Mouse (Mus musculus) kidney, embryonic 15.5 days (tissue): ENCODE measurements around the gene Catip. TPM values are rescaled to one million over a fixed set of nuclear protein-coding genes. Genes with fewer than 3 reads are reported as not detected.
"Not testable (repeated sequence)": the region's sequence is repeated elsewhere in the genome, so short reads cannot be mapped to it uniquely, and the experiment has no call there.

Experiments
- ATAC-seq: fragments of 200-750 bp; cut with Nextera tagmentation; replicated peaks from 2 replicates; pipeline ENCODE4 v1.8.0; 2017; ENCODE audit warnings: moderate TSS enrichment; ENCODE audit not compliant: low FRiP score
- H3K27ac ChIP-seq: fragments of 300-500 bp; sonication (generic); 2 replicates; pipeline ENCODE4 v1.5.1; 2015; ENCODE audit warnings: mild to moderate bottlenecking, inconsistent platforms
- H3K27me3 ChIP-seq: fragments of 300-500 bp; sonication (generic); 2 replicates; pipeline ENCODE4 v1.6.1; 2015; ENCODE audit warnings: inconsistent platforms
- H3K36me3 ChIP-seq: fragments of 300-500 bp; sonication (generic); 2 replicates; pipeline ENCODE4 v1.6.1; 2015; ENCODE audit warnings: inconsistent platforms
- H3K4me1 ChIP-seq: fragments of 300-500 bp; sonication (generic); 2 replicates; pipeline ENCODE4 v1.6.1; 2015; ENCODE audit warnings: inconsistent platforms
- H3K4me2 ChIP-seq: fragments of 300-500 bp; sonication (generic); 2 replicates; pipeline ENCODE4 v1.6.1; 2015; ENCODE audit warnings: moderate library complexity, mild to moderate bottlenecking, inconsistent platforms
- H3K4me3 ChIP-seq: fragments of 300-500 bp; sonication (generic); replicated peaks from 2 replicates; pipeline ENCODE4 v1.5.1; 2015; ENCODE audit warnings: mild to moderate bottlenecking, inconsistent platforms
- H3K9ac ChIP-seq: fragments of 300-500 bp; sonication (generic); 2 replicates; pipeline ENCODE4 v1.6.1; 2015; ENCODE audit warnings: mild to moderate bottlenecking, inconsistent platforms
- H3K9me3 ChIP-seq: fragments of 300-500 bp; sonication (generic); replicated peaks from 2 replicates; pipeline ENCODE4 v1.6.1; 2016; ENCODE audit warnings: inconsistent platforms
- WGBS: fragments of 180-500 bp; shearing (Covaris S2); methylation state at CpG from one replicate; pipeline ENCODE4 v1.1.7; 2015; ENCODE audit warnings: mixed read lengths; 5-methylcytosine and 5-hydroxymethylcytosine counted together
- polyA plus RNA-seq: library from polyadenylated mRNA; unstranded; fragments of >200 nt; fragmentation: Nextera tagmentation; extraction: Ambion mirVana; gene quantifications from 2 replicates; pipeline ENCODE4 v1.2.1, GENCODE M21; 2015

The Catip gene
- 0.67 and 0.82 TPM in 2 replicates for polyA plus RNA-seq

DNA sequence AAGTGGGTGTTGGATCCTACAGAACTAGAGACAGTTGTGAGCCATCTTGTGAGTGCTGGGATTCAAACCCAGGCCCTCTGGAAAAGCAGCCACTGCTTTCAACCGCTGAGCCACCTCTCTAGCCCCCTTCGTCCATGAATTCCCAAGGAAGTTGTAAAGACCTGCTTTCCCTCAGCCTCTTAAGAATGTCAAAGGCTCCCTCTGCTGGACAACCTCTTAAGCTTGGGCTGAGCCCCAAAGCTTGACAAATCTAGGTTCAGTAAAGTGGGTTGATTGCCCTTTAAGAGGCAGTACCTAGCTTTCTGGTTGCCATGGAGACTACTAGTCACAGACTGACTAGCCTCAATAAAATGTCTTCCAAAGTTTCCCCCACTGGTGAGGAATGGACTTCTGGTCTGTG, at the start of gene Catip:
TSS of gene Catip (plus strand) at position 297 of the 400 bp plus-strand sequence.
- Histone ChIP-seq H3K27ac (no peak within 1 kb of the TSS), H3K4me3 (no peak within 1 kb of the TSS), H3K9ac (no peak within 1 kb of the TSS), H3K9me3 (no peaks in the 10 kb centered on the region), H3K4me2 (peak within 1 kb of the TSS; percentile 21; the same call in 1 of the 2 replicates), H3K4me1 (peaks cover 16% of the 10 kb centered on the region), H3K36me3 (no peaks in the 10 kb centered on the region), H3K27me3 (no peaks in the 10 kb centered on the region)
- 0% methylated on average over 2 of the region's 2 CpGs for WGBS
- ATAC-seq: peak; percentile 65

DNA sequence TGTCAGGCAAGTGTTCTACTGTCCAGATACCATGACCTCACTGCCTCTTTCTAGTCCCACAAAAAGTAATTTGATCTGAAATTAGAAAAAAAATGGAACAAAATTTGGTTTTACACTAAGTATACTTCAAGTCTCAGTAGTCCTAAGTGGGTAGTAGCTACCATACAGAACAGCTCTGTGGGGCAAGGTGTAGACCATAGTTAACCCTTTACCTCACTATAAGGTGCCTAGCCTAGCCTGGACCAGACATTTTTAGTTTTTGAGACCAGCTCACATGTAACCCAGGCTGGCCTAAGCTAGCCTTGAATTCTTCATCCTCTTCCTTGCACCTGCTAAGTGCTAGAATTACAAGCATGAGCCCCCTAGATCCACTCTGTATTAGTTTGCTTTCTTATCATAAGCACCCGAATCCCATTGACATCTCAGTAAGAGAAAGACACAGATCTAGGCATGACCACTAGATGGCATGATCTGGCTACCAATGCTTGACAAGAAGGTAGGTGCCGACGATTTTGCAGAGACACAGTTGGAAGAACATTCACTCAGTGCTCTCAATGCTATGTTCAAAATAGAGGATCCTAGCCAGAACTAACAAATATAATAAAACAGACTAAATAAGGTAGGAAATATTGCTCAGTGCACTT, 48.7 kb upstream of the Catip start:
- Histone ChIP-seq H3K4me2 (no peak overlapping the region), H3K4me3 (no peak overlapping the region), H3K4me1 (peaks cover 7% of the 10 kb centered on the region; the same call in 1 of the 2 replicates), H3K27me3 (no peaks in the 10 kb centered on the region), H3K27ac (no peak overlapping the region), H3K36me3 (no peaks in the 10 kb centered on the region), H3K9ac (no peak overlapping the region), H3K9me3 (no peaks in the 10 kb centered on the region)
- WGBS: 2% methylated on average over 3 of the region's 3 CpGs
- peak; percentile 30; the same call in 1 of the 2 replicates for ATAC-seq

DNA sequence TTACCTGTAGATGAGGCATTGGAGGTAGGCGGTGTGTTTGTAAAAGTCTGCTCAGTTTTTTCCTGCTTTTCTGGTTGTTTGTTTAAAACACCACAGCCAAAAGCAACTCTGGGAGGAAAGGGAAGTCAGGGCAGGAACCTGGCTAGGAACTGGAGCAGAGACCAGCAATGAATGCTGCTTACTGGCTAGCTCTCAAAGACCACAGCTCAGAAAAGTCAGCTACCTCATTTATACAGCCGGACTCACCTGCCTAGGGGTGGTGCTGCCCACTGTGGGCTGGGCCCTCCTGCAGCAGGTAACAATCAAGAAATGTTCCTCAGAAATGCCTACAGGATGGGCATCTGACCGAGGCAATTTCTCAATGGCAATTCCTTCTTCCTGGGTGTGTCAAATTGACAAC, 47.1 kb upstream of the Catip start:
- Histone ChIP-seq H3K27ac (0 out of 2 replicates have a peak overlapping the region, but pooled peaks have one; percentile 3), H3K36me3 (no peaks in the 10 kb centered on the region), H3K9me3 (no peaks in the 10 kb centered on the region), H3K4me2 (no peak overlapping the region), H3K4me1 (peaks cover 6% of the 10 kb centered on the region; the same call in 1 of the 2 replicates), H3K4me3 (no peak overlapping the region), H3K27me3 (no peaks in the 10 kb centered on the region), H3K9ac (no peak overlapping the region)
- WGBS: 90% methylated on average over 3 of the region's 3 CpGs
- no peak for ATAC-seq

DNA sequence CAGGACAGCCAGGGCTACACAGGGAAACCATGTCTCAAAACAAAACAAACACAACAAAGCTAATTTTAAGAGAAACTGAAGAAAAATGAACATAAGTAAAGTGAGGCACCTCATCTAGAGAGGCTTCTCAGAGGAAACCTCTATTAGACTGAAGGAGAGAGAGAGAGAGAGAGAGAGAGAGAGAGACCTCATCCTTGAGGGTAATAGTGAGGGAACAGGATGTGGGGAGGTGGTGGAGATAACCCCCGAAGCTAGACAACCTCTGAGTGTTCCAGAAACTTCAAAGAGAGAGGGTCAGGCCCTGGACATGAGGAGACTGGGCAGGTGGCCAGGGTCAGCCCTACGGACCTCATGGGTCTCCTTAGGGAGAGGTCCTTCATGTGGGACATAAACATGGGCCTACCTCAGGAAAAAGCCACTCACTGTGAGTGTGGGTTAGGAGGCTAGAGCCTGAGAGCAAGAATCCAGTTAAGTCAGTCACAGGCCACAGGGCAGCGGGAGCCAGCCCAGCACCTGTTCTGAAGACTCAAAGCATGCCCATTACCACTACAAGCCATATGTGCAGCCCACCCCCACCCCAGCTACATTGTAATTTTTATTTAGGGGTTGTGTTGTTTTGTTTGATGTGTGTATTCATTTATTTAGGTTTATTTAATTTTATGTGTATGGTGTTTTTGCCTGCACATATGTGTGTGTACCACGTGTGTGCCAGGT, 45.6 kb upstream of the Catip start:
- H3K4me1 ChIP-seq: 0 out of 2 replicates have a peak, but pooled peaks cover 3% of the 10 kb centered on the region
- H3K27ac ChIP-seq: no peak overlapping the region
- no peak overlapping the region for H3K4me3 ChIP-seq
- H3K9ac ChIP-seq: no peak overlapping the region
- no peak overlapping the region for H3K4me2 ChIP-seq
- no peaks in the 10 kb centered on the region for H3K36me3 ChIP-seq
- no peak for ATAC-seq
- 69% methylated on average over 4 of the region's 4 CpGs for WGBS
- no peaks in the 10 kb centered on the region for H3K27me3 ChIP-seq
- H3K9me3 ChIP-seq: no peaks in the 10 kb centered on the region

DNA sequence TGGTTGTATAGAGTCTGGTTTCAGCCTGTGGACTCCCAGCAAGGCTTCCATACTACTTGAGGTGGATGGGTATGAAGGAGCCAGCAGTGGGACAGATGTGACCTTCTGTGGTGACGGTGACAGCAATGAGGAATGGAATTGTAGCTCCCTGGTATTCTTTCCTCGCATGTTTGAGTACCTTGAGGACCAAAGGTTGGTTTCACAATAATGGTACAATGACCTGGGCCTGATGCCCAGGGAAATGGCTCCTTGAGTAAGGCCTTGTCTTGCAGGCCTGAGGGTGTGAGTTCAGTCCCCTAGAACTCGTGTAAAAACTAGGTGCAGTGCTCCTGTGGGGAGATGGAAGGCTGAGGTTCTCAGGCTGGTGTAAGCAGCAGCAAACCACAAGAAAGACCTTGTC, 43.2 kb upstream of the Catip start:
- Histone ChIP-seq H3K4me3 (no peak overlapping the region), H3K27ac (no peak overlapping the region), H3K4me1 (no peaks in the 10 kb centered on the region), H3K36me3 (no peaks in the 10 kb centered on the region), H3K9me3 (no peaks in the 10 kb centered on the region), H3K27me3 (no peaks in the 10 kb centered on the region), H3K4me2 (no peak overlapping the region), H3K9ac (no peak overlapping the region)
- WGBS: 86% methylated on average over 3 of the region's 3 CpGs
- ATAC-seq: no peak

- Histone ChIP-seq H3K4me2 (no peak overlapping the region), H3K9me3 (no peaks in the 10 kb centered on the region), H3K27me3 (no peaks in the 10 kb centered on the region), H3K9ac (no peak overlapping the region), H3K4me1 (no peaks in the 10 kb centered on the region), H3K4me3 (no peak overlapping the region), H3K36me3 (no peaks in the 10 kb centered on the region), H3K27ac (no peak overlapping the region)
- ATAC-seq: no peak
- 84% methylated on average over 3 of the region's 3 CpGs for WGBS
These were observed 40.5 kb upstream of the Catip start for GRCm38 (mm10) chr1:74321396-74321795.

DNA sequence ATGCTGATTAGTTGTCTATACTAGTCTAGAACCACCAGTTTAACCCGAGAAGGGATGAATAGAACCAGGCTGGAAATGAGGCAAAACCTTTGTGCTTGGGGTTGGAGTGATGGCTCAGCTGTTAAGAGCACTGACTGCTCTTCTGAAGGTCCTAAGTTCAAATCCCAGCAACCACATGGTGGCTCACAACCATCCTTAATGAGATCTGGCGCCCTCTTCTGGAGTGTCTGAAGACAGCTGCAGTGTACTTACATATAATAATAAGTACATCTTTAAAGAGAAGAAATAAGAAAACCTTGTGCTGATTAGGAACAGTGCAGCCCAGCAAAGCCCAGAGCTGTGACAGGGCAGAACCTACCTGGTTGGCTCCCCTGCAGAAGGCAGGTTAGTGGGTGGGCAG, 35.0 kb upstream of the Catip start:
- ATAC-seq, H3K9me3 ChIP-seq, H3K27me3 ChIP-seq, H3K4me2 ChIP-seq, H3K9ac ChIP-seq, H3K4me3 ChIP-seq, H3K27ac ChIP-seq, H3K36me3 ChIP-seq: not testable (repeated sequence)
- WGBS: 76% methylated on average over 2 of the region's 2 CpGs
- peaks cover 25% of the 10 kb centered on the region for H3K4me1 ChIP-seq

DNA sequence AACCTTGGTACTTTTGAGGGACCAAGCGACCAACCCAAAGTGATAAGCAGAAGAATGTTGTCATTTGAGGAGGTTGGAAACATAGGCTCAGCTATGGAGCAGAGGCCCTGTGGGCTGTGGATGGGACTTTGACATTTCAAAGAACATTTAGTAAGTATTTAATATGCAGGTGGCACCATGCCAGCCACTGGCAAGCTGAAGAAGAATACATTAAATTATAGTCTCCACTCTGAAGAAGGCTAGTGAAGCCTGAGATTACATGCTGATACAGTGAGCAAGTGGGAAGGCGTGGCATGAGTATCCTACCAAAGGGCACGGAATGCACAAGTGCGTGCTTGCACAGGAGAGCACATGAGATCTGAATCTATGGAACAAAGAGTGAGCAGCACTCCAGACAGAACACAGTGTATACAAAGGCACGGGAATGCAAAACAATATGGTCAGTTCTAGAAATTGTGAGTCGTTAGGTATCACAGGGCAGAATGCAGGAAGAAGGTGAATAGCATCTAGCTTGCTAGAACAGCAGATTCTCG, 31.9 kb upstream of the Catip start:
- Histone ChIP-seq H3K4me1 (peaks cover 50% of the 10 kb centered on the region), H3K4me3 (no peak overlapping the region), H3K4me2 (no peak overlapping the region), H3K27me3 (no peaks in the 10 kb centered on the region), H3K9ac (no peak overlapping the region), H3K36me3 (no peaks in the 10 kb centered on the region; the same call in 1 of the 2 replicates), H3K9me3 (no peaks in the 10 kb centered on the region), H3K27ac (peak overlapping the region; percentile 86)
- 76% methylated on average over 7 of the region's 7 CpGs for WGBS
- ATAC-seq: no peak

DNA sequence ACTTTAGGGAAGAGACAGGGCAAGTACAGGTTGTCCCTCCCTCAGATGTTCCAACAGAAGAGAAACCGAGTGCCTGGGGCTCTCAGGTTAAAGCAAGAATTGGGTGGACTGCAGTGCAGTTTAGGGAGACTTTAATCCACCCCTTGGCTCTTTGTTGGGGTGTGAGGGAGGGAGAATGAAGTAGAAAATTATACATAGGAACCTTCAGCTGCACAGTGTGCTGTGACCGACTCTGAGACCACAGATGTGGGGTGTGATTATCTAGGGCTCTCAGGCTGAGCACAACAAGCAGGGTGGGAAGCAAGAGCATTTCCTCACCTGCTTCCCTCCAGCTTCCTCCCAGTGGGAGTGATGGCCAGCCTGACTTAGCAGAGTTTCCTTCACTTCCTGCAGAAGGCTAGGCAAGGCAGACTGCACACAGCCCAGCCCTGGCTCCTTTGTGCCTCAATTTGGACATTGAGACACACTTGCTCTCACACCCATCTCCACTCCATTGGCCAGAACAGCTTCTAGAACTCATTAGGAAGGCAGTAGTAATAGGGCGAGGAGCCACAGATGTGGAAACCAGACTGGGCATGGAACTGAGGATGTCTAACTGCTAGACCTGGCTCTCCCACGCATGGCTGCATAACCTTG, 30.7 kb upstream of the Catip start:
- Histone ChIP-seq H3K27me3 (no peaks in the 10 kb centered on the region), H3K4me2 (no peak overlapping the region), H3K4me1 (peaks cover 56% of the 10 kb centered on the region), H3K4me3 (no peak overlapping the region), H3K27ac (peak overlapping the region; percentile 86), H3K9ac (no peak overlapping the region), H3K9me3 (no peaks in the 10 kb centered on the region), H3K36me3 (no peaks in the 10 kb centered on the region; the same call in 1 of the 2 replicates)
- ATAC-seq: no peak
- WGBS: 55% methylated on average over 4 of the region's 4 CpGs

- no peaks in the 10 kb centered on the region; the same call in 1 of the 2 replicates for H3K36me3 ChIP-seq
- peak; percentile 97 for ATAC-seq
- WGBS: 0% methylated on average over 35 of the region's 36 CpGs
- peak overlapping the region; percentile 91 for H3K4me2 ChIP-seq
- peak overlapping the region; percentile 61 for H3K9ac ChIP-seq
- peaks cover 56% of the 10 kb centered on the region for H3K4me1 ChIP-seq
- no peaks in the 10 kb centered on the region for H3K27me3 ChIP-seq
- peak overlapping the region; percentile 86 for H3K27ac ChIP-seq
- no peaks in the 10 kb centered on the region for H3K9me3 ChIP-seq
- peak overlapping the region; percentile 53 for H3K4me3 ChIP-seq
These were observed 29.6 kb upstream of the Catip start for GRCm38 (mm10) chr1:74332241-74332763.

DNA sequence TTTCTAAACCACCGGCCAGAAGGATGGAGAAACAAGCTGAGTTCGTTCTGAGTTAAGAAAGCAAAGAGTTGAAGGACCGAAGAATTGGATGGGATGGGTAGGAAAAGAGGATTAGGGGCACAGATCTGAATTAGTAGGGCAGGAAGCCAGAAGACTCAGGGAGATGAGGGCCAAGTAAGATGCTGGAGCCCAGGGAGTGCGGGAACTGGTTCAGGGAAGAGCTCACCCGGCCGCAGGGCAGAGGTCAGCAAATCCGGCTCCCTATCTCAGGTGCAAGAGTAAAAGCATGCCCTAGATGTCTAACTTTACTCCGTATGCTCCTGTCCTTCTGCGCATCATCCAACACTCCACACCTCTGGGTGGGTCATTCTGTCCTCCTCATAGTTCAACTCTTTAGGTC, 29.0 kb upstream of the Catip start:
- Histone ChIP-seq H3K36me3 (no peaks in the 10 kb centered on the region; the same call in 1 of the 2 replicates), H3K4me3 (peak overlapping the region; percentile 53), H3K27ac (peak overlapping the region; percentile 86), H3K27me3 (no peaks in the 10 kb centered on the region), H3K9me3 (no peaks in the 10 kb centered on the region), H3K9ac (peak overlapping the region; percentile 61), H3K4me2 (peak overlapping the region; percentile 91), H3K4me1 (peaks cover 56% of the 10 kb centered on the region)
- no peak for ATAC-seq
- WGBS: 5% methylated on average over 9 of the region's 9 CpGs

- no peaks in the 10 kb centered on the region for H3K36me3 ChIP-seq
- no peak overlapping the region for H3K9ac ChIP-seq
- WGBS: 79% methylated on average over 3 of the region's 3 CpGs
- no peak overlapping the region for H3K27ac ChIP-seq
- H3K27me3 ChIP-seq: no peaks in the 10 kb centered on the region
- H3K4me2 ChIP-seq: no peak overlapping the region
- H3K4me1 ChIP-seq: peaks cover 54% of the 10 kb centered on the region
- H3K9me3 ChIP-seq: no peaks in the 10 kb centered on the region
- ATAC-seq: no peak
- no peak overlapping the region for H3K4me3 ChIP-seq
These were observed 27.3 kb upstream of the Catip start for GRCm38 (mm10) chr1:74334607-74335006.
